Mouse (Mus musculus): ENCODE results near the gene Dld. TPM values are rescaled to one million over a fixed set of nuclear protein-coding genes. Genes with fewer than 3 reads are reported as not detected.

The Dld gene
- 127 and 138 TPM in 2 replicates for polyA plus RNA-seq (2014; fragmentation: Nextera tagmentation; extraction: Ambion mirVana)

GRCm38 (mm10) chr12:31350944-31351928 is at the start of gene Dld:
Gene Dld (minus strand): TSS chr12:31351453.
- WGBS: 10% methylated on average over 31 of the region's 66 CpGs
- Histone ChIP-seq H3K27me3 (replicated peaks; ENCODE audit: control insufficient read depth, insufficient read depth, low read length) (no peaks in the 10 kb centered on the region), H3K36me3 (ENCODE audit: control insufficient read depth, insufficient read depth, low read length) (peaks cover 20% of the 10 kb centered on the region), H3K4me1 (ENCODE audit: control insufficient read depth, insufficient read depth, low read length) (peaks cover 5% of the 10 kb centered on the region), H3K4me3 (ENCODE audit: low read depth, low read length) (peak within 1 kb of the TSS; percentile 96), H3K4me2 (ENCODE audit: low read depth, low read length) (peak within 1 kb of the TSS; percentile 91), H3K27ac (replicated peaks; ENCODE audit: low read depth, low read length) (peak within 1 kb of the TSS; percentile 85), H3K9me3 (ENCODE audit: control insufficient read depth, low read length) (no peaks in the 10 kb centered on the region), H3K9ac (ENCODE audit: low read depth, low read length) (peak within 1 kb of the TSS; percentile 94)
- DNase-seq (ENCODE audit: low spot score): peak; percentile 99
- peak; percentile 100 for ATAC-seq (ENCODE audit: low read depth)

- no peak overlapping the region for H3K27ac ChIP-seq (replicated peaks; ENCODE audit: low read depth, low read length)
- no peaks in the 10 kb centered on the region for H3K36me3 ChIP-seq (ENCODE audit: control insufficient read depth, insufficient read depth, low read length)
- no peaks in the 10 kb centered on the region for H3K27me3 ChIP-seq (replicated peaks; ENCODE audit: control insufficient read depth, insufficient read depth, low read length)
- no peaks in the 10 kb centered on the region for H3K4me1 ChIP-seq (ENCODE audit: control insufficient read depth, insufficient read depth, low read length)
- no peak overlapping the region for H3K9ac ChIP-seq (ENCODE audit: low read depth, low read length)
- H3K4me2 ChIP-seq (ENCODE audit: low read depth, low read length): no peak overlapping the region
- ATAC-seq (ENCODE audit: low read depth): no peak
- no peak for DNase-seq (ENCODE audit: low spot score)
- 73% methylated on average over 1 of the region's 1 CpGs for WGBS
- H3K4me3 ChIP-seq (ENCODE audit: low read depth, low read length): no peak overlapping the region
- no peaks in the 10 kb centered on the region for H3K9me3 ChIP-seq (ENCODE audit: control insufficient read depth, low read length)
These were observed 49.6 kb upstream of the Dld start for GRCm38 (mm10) chr12:31400821-31401220.

- no peaks in the 10 kb centered on the region for H3K9me3 ChIP-seq (ENCODE audit: control insufficient read depth, low read length)
- no peaks in the 10 kb centered on the region for H3K4me1 ChIP-seq (ENCODE audit: control insufficient read depth, insufficient read depth, low read length)
- H3K27me3 ChIP-seq (replicated peaks; ENCODE audit: control insufficient read depth, insufficient read depth, low read length): no peaks in the 10 kb centered on the region
- no peak overlapping the region for H3K4me2 ChIP-seq (ENCODE audit: low read depth, low read length)
- H3K27ac ChIP-seq (replicated peaks; ENCODE audit: low read depth, low read length): no peak overlapping the region
- ATAC-seq (ENCODE audit: low read depth) (no peak), DNase-seq (ENCODE audit: low spot score) (no peak)
- no peaks in the 10 kb centered on the region for H3K36me3 ChIP-seq (ENCODE audit: control insufficient read depth, insufficient read depth, low read length)
- 93% methylated on average over 4 of the region's 4 CpGs for WGBS
- H3K4me3 ChIP-seq (ENCODE audit: low read depth, low read length): no peak overlapping the region
- no peak overlapping the region for H3K9ac ChIP-seq (ENCODE audit: low read depth, low read length)
These were observed 46.5 kb upstream of the Dld start for GRCm38 (mm10) chr12:31397709-31398108.

GRCm38 (mm10) chr12:31395895-31396294 is 44.6 kb upstream of the Dld start:
- whole genome bisulfite sequencing: 100% methylated on average over 1 of the region's 1 CpGs
- no peak overlapping the region for H3K4me3 ChIP-seq (ENCODE audit: low read depth, low read length)
- H3K4me1 ChIP-seq (ENCODE audit: control insufficient read depth, insufficient read depth, low read length): no peaks in the 10 kb centered on the region
- no peak overlapping the region for H3K27ac ChIP-seq (replicated peaks; ENCODE audit: low read depth, low read length)
- H3K4me2 ChIP-seq (ENCODE audit: low read depth, low read length): no peak overlapping the region
- no peak for DNase-seq (ENCODE audit: low spot score)
- no peak overlapping the region for H3K9ac ChIP-seq (ENCODE audit: low read depth, low read length)
- no peaks in the 10 kb centered on the region for H3K9me3 ChIP-seq (ENCODE audit: control insufficient read depth, low read length)
- no peak for ATAC-seq (ENCODE audit: low read depth)
- H3K27me3 ChIP-seq (replicated peaks; ENCODE audit: control insufficient read depth, insufficient read depth, low read length): no peaks in the 10 kb centered on the region
- no peaks in the 10 kb centered on the region for H3K36me3 ChIP-seq (ENCODE audit: control insufficient read depth, insufficient read depth, low read length)

- H3K4me1 ChIP-seq (ENCODE audit: control insufficient read depth, insufficient read depth, low read length): no peaks in the 10 kb centered on the region
- H3K9ac ChIP-seq (ENCODE audit: low read depth, low read length): no peak overlapping the region
- H3K4me2 ChIP-seq (ENCODE audit: low read depth, low read length): no peak overlapping the region
- H3K36me3 ChIP-seq (ENCODE audit: control insufficient read depth, insufficient read depth, low read length): no peaks in the 10 kb centered on the region
- no peak overlapping the region for H3K4me3 ChIP-seq (ENCODE audit: low read depth, low read length)
- H3K9me3 ChIP-seq (ENCODE audit: control insufficient read depth, low read length): no peaks in the 10 kb centered on the region
- 94% methylated on average over 12 of the region's 12 CpGs for WGBS
- ATAC-seq (ENCODE audit: low read depth) (no peak), DNase-seq (ENCODE audit: low spot score) (no peak)
- H3K27ac ChIP-seq (replicated peaks; ENCODE audit: low read depth, low read length): no peak overlapping the region
- H3K27me3 ChIP-seq (replicated peaks; ENCODE audit: control insufficient read depth, insufficient read depth, low read length): no peaks in the 10 kb centered on the region
These were observed 40.4 kb upstream of the Dld start for GRCm38 (mm10) chr12:31391696-31392095.

- ATAC-seq (ENCODE audit: low read depth) (no peak), DNase-seq (ENCODE audit: low spot score) (no peak)
- WGBS: 82% methylated on average over 3 of the region's 3 CpGs
- no peak within 1 kb of the TSS for H3K4me3 ChIP-seq (ENCODE audit: low read depth, low read length)
- no peaks in the 10 kb centered on the region for H3K36me3 ChIP-seq (ENCODE audit: control insufficient read depth, insufficient read depth, low read length)
- H3K9me3 ChIP-seq (ENCODE audit: control insufficient read depth, low read length): no peaks in the 10 kb centered on the region
- H3K27me3 ChIP-seq (replicated peaks; ENCODE audit: control insufficient read depth, insufficient read depth, low read length): no peaks in the 10 kb centered on the region
- no peak within 1 kb of the TSS for H3K27ac ChIP-seq (replicated peaks; ENCODE audit: low read depth, low read length)
- no peak within 1 kb of the TSS for H3K9ac ChIP-seq (ENCODE audit: low read depth, low read length)
- H3K4me2 ChIP-seq (ENCODE audit: low read depth, low read length): no peak within 1 kb of the TSS
- no peaks in the 10 kb centered on the region for H3K4me1 ChIP-seq (ENCODE audit: control insufficient read depth, insufficient read depth, low read length)
These were observed 39.3 kb upstream of the Dld start, which contains the start of gene Slc26a3 for GRCm38 (mm10) chr12:31390571-31390970. Gene Slc26a3 (plus strand): TSS chr12:31390871.

GRCm38 (mm10) chr12:31387303-31387702 is 36.0 kb upstream of the Dld start:
- H3K9me3 ChIP-seq (ENCODE audit: control insufficient read depth, low read length): no peaks in the 10 kb centered on the region
- no peak for DNase-seq (ENCODE audit: low spot score)
- no peak overlapping the region for H3K4me2 ChIP-seq (ENCODE audit: low read depth, low read length)
- no peak overlapping the region for H3K9ac ChIP-seq (ENCODE audit: low read depth, low read length)
- H3K4me1 ChIP-seq (ENCODE audit: control insufficient read depth, insufficient read depth, low read length): no peaks in the 10 kb centered on the region
- H3K27me3 ChIP-seq (replicated peaks; ENCODE audit: control insufficient read depth, insufficient read depth, low read length): no peaks in the 10 kb centered on the region
- WGBS: 47% methylated on average over 3 of the region's 3 CpGs
- no peaks in the 10 kb centered on the region for H3K36me3 ChIP-seq (ENCODE audit: control insufficient read depth, insufficient read depth, low read length)
- ATAC-seq (ENCODE audit: low read depth): no peak
- H3K4me3 ChIP-seq (ENCODE audit: low read depth, low read length): no peak overlapping the region
- no peak overlapping the region for H3K27ac ChIP-seq (replicated peaks; ENCODE audit: low read depth, low read length)

- no peaks in the 10 kb centered on the region for H3K36me3 ChIP-seq (ENCODE audit: control insufficient read depth, insufficient read depth, low read length)
- H3K27ac ChIP-seq (replicated peaks; ENCODE audit: low read depth, low read length): no peak overlapping the region
- no peak overlapping the region for H3K4me2 ChIP-seq (ENCODE audit: low read depth, low read length)
- ATAC-seq (ENCODE audit: low read depth) (no peak), DNase-seq (ENCODE audit: low spot score) (no peak)
- H3K9ac ChIP-seq (ENCODE audit: low read depth, low read length): no peak overlapping the region
- H3K9me3 ChIP-seq (ENCODE audit: control insufficient read depth, low read length): no peaks in the 10 kb centered on the region
- H3K4me3 ChIP-seq (ENCODE audit: low read depth, low read length): no peak overlapping the region
- H3K27me3 ChIP-seq (replicated peaks; ENCODE audit: control insufficient read depth, insufficient read depth, low read length): no peaks in the 10 kb centered on the region
- no peaks in the 10 kb centered on the region for H3K4me1 ChIP-seq (ENCODE audit: control insufficient read depth, insufficient read depth, low read length)
- 43% methylated on average over 2 of the region's 2 CpGs for WGBS
These were observed 31.2 kb upstream of the Dld start for GRCm38 (mm10) chr12:31382451-31382850.

Measured in embryonic facial prominence, embryonic 14.5 days (tissue).